Mouse (Mus musculus) right cerebral cortex, postnatal 10 days (tissue): ENCODE measurements at regions not wholly inside any gene's neighbourhood (a gene's known extent, or its start where the extent isn't known, plus 50 kb on each side); places are given as distances from the start of the nearest gene placed in this dataset.
A peak's percentile ranks its signal among the peaks of the same experiment; 100 is the strongest.

Source experiments
- DNase-seq, 2 experiments: peaks; one replicate each; pipeline ENCODE4 v3.0.0; 2021; ENCODE audit warnings: low spot score in 2 of 2

GRCm38 (mm10) chr5:112091867-112092535 is 160.3 kb downstream of the Cryba4 start:
- DNase-seq: peak; percentile 80 to 86

- peak; percentile 86 to 91 for DNase-seq
Measured at GRCm38 (mm10) chr5:112093905-112094571, 158.3 kb downstream of the Cryba4 start.

- peak; percentile 45 to 52 for DNase-seq
Measured at GRCm38 (mm10) chr5:112098469-112099085, 153.7 kb downstream of the Cryba4 start.

- no peak for DNase-seq
Measured at GRCm38 (mm10) chr5:112101739-112102590, 150.4 kb downstream of the Cryba4 start.

GRCm38 (mm10) chr5:112110306-112110969 is 141.9 kb downstream of the Cryba4 start:
- DNase-seq: peak in 1 of 2 experiments; percentile 54

GRCm38 (mm10) chr5:112120766-112121165 is 131.6 kb downstream of the Cryba4 start:
- DNase-seq: no peak

- DNase-seq: no peak
Measured at GRCm38 (mm10) chr5:112121554-112121953, 130.8 kb downstream of the Cryba4 start.

GRCm38 (mm10) chr5:112122581-112122980 is 129.7 kb downstream of the Cryba4 start:
- DNase-seq: no peak

GRCm38 (mm10) chr5:112127171-112127570 is 125.1 kb downstream of the Cryba4 start:
- DNase-seq: no peak

GRCm38 (mm10) chr5:112132746-112133145 is 119.6 kb downstream of the Cryba4 start:
- DNase-seq: peak; percentile 59 to 71

- peak; percentile 81 to 84 for DNase-seq
Measured at GRCm38 (mm10) chr5:112133688-112134573, 118.4 kb downstream of the Cryba4 start.

- DNase-seq: no peak
Measured at GRCm38 (mm10) chr5:112136646-112137045, 115.7 kb downstream of the Cryba4 start.

- no peak for DNase-seq
Measured at GRCm38 (mm10) chr5:112138246-112138645, 114.1 kb downstream of the Cryba4 start.

- peak; percentile 42 to 50 for DNase-seq
Measured at GRCm38 (mm10) chr5:112142731-112143130, 109.6 kb downstream of the Cryba4 start.

GRCm38 (mm10) chr5:112143993-112144621 is 108.2 kb downstream of the Cryba4 start:
- no peak for DNase-seq

GRCm38 (mm10) chr5:112153675-112154085 is 98.6 kb downstream of the Cryba4 start:
- peak; percentile 83 to 90 for DNase-seq

- no peak for DNase-seq
Measured at GRCm38 (mm10) chr5:112154650-112155049, 97.7 kb downstream of the Cryba4 start.

- no peak for DNase-seq
Measured at GRCm38 (mm10) chr5:112155051-112155450, 97.3 kb downstream of the Cryba4 start.

- no peak for DNase-seq
Measured at GRCm38 (mm10) chr5:112156005-112156404, 96.3 kb downstream of the Cryba4 start.
